Mouse (Mus musculus): ENCODE data around the gene Gm5105. TPM values are rescaled to one million over a fixed set of nuclear protein-coding genes. Genes with fewer than 3 reads are reported as not detected.

The Gm5105 gene
- total and polyA plus RNA-seq, 3 experiments, result not detected

GRCm38 (mm10) chr3:138077476-138078340, 10.5 kb upstream of the Gm5105 start (continued):
- TF ChIP-seq POLR2A (IDR thresholded peaks at IDR 0.05; ENCODE audit: control insufficient read depth in 1 of 2, insufficient read depth in 1 of 2, low read depth in 1 of 2, low read length in 2 of 2, poor library complexity in 1 of 2) (no peak), ZMIZ1 (IDR thresholded peaks at IDR 0.05; ENCODE audit: low read depth, low read length) (no peak)

GRCm38 (mm10) chr3:138075209-138075608, 8.0 kb upstream of the Gm5105 start:
- Histone ChIP-seq H3K36me3 (ENCODE audit: control insufficient read depth in 1 of 2, insufficient read depth in 2 of 2, low read length in 2 of 2) (no peaks in the 10 kb centered on the region), H3K4me3 (ENCODE audit: control insufficient read depth in 1 of 2, insufficient read depth in 1 of 2, low read depth in 2 of 2, low read length in 2 of 2) (no peak overlapping the region), H3K27ac (ENCODE audit: control insufficient read depth, low read depth, low read length) (no peak overlapping the region)

GRCm38 (mm10) chr3:138074214-138074613, 7.0 kb upstream of the Gm5105 start:
- no peaks in the 10 kb centered on the region for H3K4me1 ChIP-seq (ENCODE audit: control insufficient read depth in 1 of 2, insufficient read depth in 2 of 2, low read length in 2 of 2)
- TF ChIP-seq POLR2AphosphoS5 (IDR thresholded peaks at IDR 0.05; ENCODE audit: borderline replicate concordance, low read depth, low read length), result no peak
- no peak for TF ChIP-seq KAT2A (conservative IDR thresholded peaks at IDR 0.05; ENCODE audit: low read depth, low read length)
- no peak for TF ChIP-seq USF1 (IDR thresholded peaks at IDR 0.05; ENCODE audit: low read depth, low read length)
- TF ChIP-seq MAZ (IDR thresholded peaks at IDR 0.05; ENCODE audit: low read depth, low read length), result no peak
- TF ChIP-seq ZNF384 (IDR thresholded peaks at IDR 0.05; ENCODE audit: low read depth, low read length), result no peak
- TF ChIP-seq MYB (IDR thresholded peaks at IDR 0.05; ENCODE audit: low read depth, low read length), result no peak
- TF ChIP-seq POLR2A (IDR thresholded peaks at IDR 0.05; ENCODE audit: control insufficient read depth in 1 of 2, insufficient read depth in 1 of 2, low read depth in 1 of 2, low read length in 2 of 2, poor library complexity in 1 of 2), result no peak
- TF ChIP-seq GATA1 (IDR thresholded peaks at IDR 0.05; ENCODE audit: low read depth, low read length), result no peak
- TF ChIP-seq HCFC1 (IDR thresholded peaks at IDR 0.05; ENCODE audit: low read depth, low read length), result no peak
- TF ChIP-seq UBTF (IDR thresholded peaks at IDR 0.05; ENCODE audit: borderline replicate concordance, insufficient read depth, low read depth, low read length), result no peak
- H3K27me3 ChIP-seq (ENCODE audit: control insufficient read depth in 1 of 2, insufficient read depth in 2 of 2, low read length in 2 of 2), result peaks cover 2 to 5% of the 10 kb centered on the region in 2 experiments; a peak in 3 of 4 replicates
- no peaks in the 10 kb centered on the region for H3K79me2 ChIP-seq (ENCODE audit: control insufficient read depth, insufficient read depth, low read length, poor library complexity)
- H3K4me3 ChIP-seq (ENCODE audit: control insufficient read depth in 1 of 2, insufficient read depth in 1 of 2, low read depth in 2 of 2, low read length in 2 of 2), result no peak overlapping the region
- no peak overlapping the region for H3K27ac ChIP-seq (ENCODE audit: control insufficient read depth, low read depth, low read length)
- H3K9me3 ChIP-seq (replicated peaks; ENCODE audit: insufficient read depth, low read length), result no peaks in the 10 kb centered on the region
- DNase-seq (ENCODE audit: low read depth, low spot score), result no peak
- no peaks in the 10 kb centered on the region for H3K36me3 ChIP-seq (ENCODE audit: control insufficient read depth in 1 of 2, insufficient read depth in 2 of 2, low read length in 2 of 2)
- H3K9ac ChIP-seq (ENCODE audit: control insufficient read depth, low read depth, low read length, poor library complexity, severe bottlenecking), result no peak overlapping the region

More at GRCm38 (mm10) chr3:138075209-138075608, 8.0 kb upstream of the Gm5105 start:
- Histone ChIP-seq H3K9ac (ENCODE audit: control insufficient read depth, low read depth, low read length, poor library complexity, severe bottlenecking) (no peak overlapping the region), H3K79me2 (ENCODE audit: control insufficient read depth, insufficient read depth, low read length, poor library complexity) (no peaks in the 10 kb centered on the region), H3K27me3 (ENCODE audit: control insufficient read depth in 1 of 2, insufficient read depth in 2 of 2, low read length in 2 of 2) (peaks cover 2 to 5% of the 10 kb centered on the region in 2 experiments; a peak in 3 of 4 replicates), H3K9me3 (replicated peaks; ENCODE audit: insufficient read depth, low read length) (no peaks in the 10 kb centered on the region), H3K4me1 (ENCODE audit: control insufficient read depth in 1 of 2, insufficient read depth in 2 of 2, low read length in 2 of 2) (no peaks in the 10 kb centered on the region)
- TF ChIP-seq MAZ (IDR thresholded peaks at IDR 0.05; ENCODE audit: low read depth, low read length), result no peak
- TF ChIP-seq ELF1 (IDR thresholded peaks at IDR 0.05; ENCODE audit: low read depth, low read length), result no peak
- no peak for TF ChIP-seq POLR2A (IDR thresholded peaks at IDR 0.05; ENCODE audit: control insufficient read depth in 1 of 2, insufficient read depth in 1 of 2, low read depth in 1 of 2, low read length in 2 of 2, poor library complexity in 1 of 2)
- no peak for TF ChIP-seq GABPA (IDR thresholded peaks at IDR 0.05; ENCODE audit: low read depth, low read length)
- no peak for TF ChIP-seq NRF1 (IDR thresholded peaks at IDR 0.05; ENCODE audit: insufficient read depth, low read depth, low read length, poor library complexity, severe bottlenecking)
- TF ChIP-seq MEF2A (IDR thresholded peaks at IDR 0.05; ENCODE audit: extremely low read depth, insufficient replicate concordance, low read depth, low read length, poor library complexity, severe bottlenecking), result no peak
- TF ChIP-seq GATA1 (IDR thresholded peaks at IDR 0.05; ENCODE audit: low read depth, low read length), result no peak
- TF ChIP-seq BHLHE40 (IDR thresholded peaks at IDR 0.05; ENCODE audit: borderline replicate concordance, low read depth, low read length), result no peak
- DNase-seq (ENCODE audit: low read depth, low spot score), result no peak

Data from MEL (cell line).